In genomic region chr2:179410866-179411561, GRCm38 (mm10) we compare ENCODE assay signal across 25 mouse cellular contexts. TPM values are rescaled to one million over a fixed set of nuclear protein-coding genes. Genes with fewer than 3 reads are reported as not detected.
"Had no signal": no experiment of that assay in that cellular context is flagged by ENCODE, and none has a peak within 500 bp of the region (broad histone marks: within the 10 kb centered on the region; RNA-seq: fewer than 3 reads in every experiment).

No protein-coding gene starts in this region.

- ATAC-seq: hindbrain, embryonic 16.5 days; inflammation-experienced regulatory T-cells, adult 6 months had no signal

- H3K9me3 ChIP-seq: heart, embryonic 10.5 days; hindbrain, embryonic 10.5 days; hindbrain, embryonic 12.5 days; limb, embryonic 10.5 days; limb, embryonic 12.5 days had no signal

- DNase-seq: gastrocnemius, adult 2 months; gastrocnemius, postnatal 10 days; gastrocnemius, postnatal 25 days; heart, postnatal 10 days; heart, postnatal 4 days; kidney, adult 18-20 months; kidney, adult 8-10 months; kidney, postnatal 10 days; kidney, postnatal 25 days; kidney, postnatal 4 days; liver; liver, embryonic 13.5 days had no signal

- H3K4me3 ChIP-seq: gastrocnemius, adult 2 months; heart, embryonic 10.5 days; heart, embryonic 12.5 days; hindbrain, embryonic 10.5 days; hindbrain, embryonic 12.5 days; layer of hippocampus, adult 2 months; left cerebral cortex, adult 2 months; limb, embryonic 10.5 days; limb, embryonic 12.5 days; liver, embryonic 13.5 days had no signal

- H3K4me2 ChIP-seq: heart, embryonic 12.5 days; hindbrain, embryonic 12.5 days; hindbrain, embryonic 14.5 days; limb, embryonic 12.5 days; liver, embryonic 11.5 days; liver, embryonic 13.5 days had no signal

- H3K27ac ChIP-seq: gastrocnemius, adult 2 months; heart, embryonic 10.5 days; hindbrain, embryonic 10.5 days; hindbrain, embryonic 12.5 days; hindbrain, embryonic 14.5 days; layer of hippocampus, adult 2 months; left cerebral cortex, adult 2 months; limb, embryonic 10.5 days; limb, embryonic 12.5 days; liver, embryonic 13.5 days had no signal

- H3K9ac ChIP-seq: heart, embryonic 12.5 days; hindbrain, embryonic 12.5 days; hindbrain, embryonic 14.5 days; limb, embryonic 12.5 days; liver, embryonic 13.5 days had no signal

- H3K4me1 ChIP-seq: hindbrain, embryonic 10.5 days; hindbrain, embryonic 12.5 days; liver, embryonic 13.5 days had no signal

- H3K36me3 ChIP-seq: heart, embryonic 10.5 days; heart, embryonic 12.5 days; hindbrain, embryonic 10.5 days; hindbrain, embryonic 12.5 days; limb, embryonic 10.5 days; limb, embryonic 12.5 days; liver, embryonic 13.5 days had no signal

- H3K27me3 ChIP-seq: heart, embryonic 12.5 days; hindbrain, embryonic 12.5 days; limb, embryonic 12.5 days; liver, embryonic 13.5 days had no signal

RNA-seq across cellular contexts. Expression of gene Cdh4, which starts 31.2 kb away (rescaled TPM):
- total RNA-seq: granulocyte monocyte progenitor cell, adult 5-6 weeks had no signal
- polyA plus RNA-seq: inflammation-experienced regulatory T-cells, adult 6 months had no signal
